Mouse (Mus musculus) heart, postnatal 0 days (tissue): ENCODE measurements around the gene Sat1.

Experiments used
- CTCF ChIP-seq: IDR thresholded peaks from 2 replicates; pipeline ENCODE4 v1.5.1; 2016; ENCODE audit warnings: antibody characterized with exemption, control low read depth, low read depth
- EP300 ChIP-seq: IDR thresholded peaks from 2 replicates; pipeline ENCODE4 v1.6.1; 2016; ENCODE audit warnings: antibody characterized with exemption, low read depth

DNA sequence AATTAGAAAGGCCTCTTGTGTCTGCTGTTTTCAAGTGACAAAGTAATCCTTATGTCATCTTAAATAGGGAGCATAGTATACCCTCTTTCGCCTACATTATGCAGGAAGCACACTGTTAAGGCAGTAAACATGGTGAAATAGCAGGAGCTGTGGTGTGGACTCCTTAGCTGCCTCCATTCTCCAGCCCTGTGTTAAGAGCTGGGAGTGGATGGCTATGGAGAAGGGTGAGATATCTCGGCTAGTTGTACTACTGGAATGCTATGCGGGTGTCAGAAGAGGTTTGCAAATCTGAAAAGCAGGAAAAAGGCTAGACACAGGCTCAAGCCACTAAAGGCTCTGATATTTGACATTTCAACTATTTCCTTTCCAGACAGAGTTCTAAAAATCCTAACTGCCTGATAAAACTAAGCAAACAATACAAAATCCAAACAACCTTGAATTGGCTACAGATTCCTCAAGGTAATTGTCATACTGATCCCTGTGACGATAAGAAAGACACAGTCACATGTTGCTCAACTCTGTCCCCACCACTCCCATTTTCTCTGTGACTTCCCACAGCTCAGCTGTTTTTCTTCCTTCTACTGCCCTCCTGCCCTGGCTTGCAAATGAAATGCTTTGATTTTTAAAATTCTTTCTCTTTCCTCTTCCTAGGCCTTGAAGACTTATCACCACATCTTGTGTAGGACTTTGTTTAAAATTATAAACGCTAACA, 22.4 kb downstream of the Sat1 start:
- TF ChIP-seq CTCF, result no peak
- TF ChIP-seq EP300, result no peak
